Mouse (Mus musculus): ENCODE data around the gene Abhd5. TPM values are rescaled to one million over a fixed set of nuclear protein-coding genes. Genes with fewer than 3 reads are reported as not detected.
A peak's percentile ranks its signal among the peaks of the same experiment; 100 is the strongest.
"Not testable (repeated sequence)": the region's sequence is repeated elsewhere in the genome, so short reads cannot be mapped to it uniquely, and the experiment has no call there.

The Abhd5 gene
- polyA plus RNA-seq (2015; fragmentation: Nextera tagmentation; extraction: Ambion mirVana): 16.7 and 19.6 TPM in 2 replicates

DNA sequence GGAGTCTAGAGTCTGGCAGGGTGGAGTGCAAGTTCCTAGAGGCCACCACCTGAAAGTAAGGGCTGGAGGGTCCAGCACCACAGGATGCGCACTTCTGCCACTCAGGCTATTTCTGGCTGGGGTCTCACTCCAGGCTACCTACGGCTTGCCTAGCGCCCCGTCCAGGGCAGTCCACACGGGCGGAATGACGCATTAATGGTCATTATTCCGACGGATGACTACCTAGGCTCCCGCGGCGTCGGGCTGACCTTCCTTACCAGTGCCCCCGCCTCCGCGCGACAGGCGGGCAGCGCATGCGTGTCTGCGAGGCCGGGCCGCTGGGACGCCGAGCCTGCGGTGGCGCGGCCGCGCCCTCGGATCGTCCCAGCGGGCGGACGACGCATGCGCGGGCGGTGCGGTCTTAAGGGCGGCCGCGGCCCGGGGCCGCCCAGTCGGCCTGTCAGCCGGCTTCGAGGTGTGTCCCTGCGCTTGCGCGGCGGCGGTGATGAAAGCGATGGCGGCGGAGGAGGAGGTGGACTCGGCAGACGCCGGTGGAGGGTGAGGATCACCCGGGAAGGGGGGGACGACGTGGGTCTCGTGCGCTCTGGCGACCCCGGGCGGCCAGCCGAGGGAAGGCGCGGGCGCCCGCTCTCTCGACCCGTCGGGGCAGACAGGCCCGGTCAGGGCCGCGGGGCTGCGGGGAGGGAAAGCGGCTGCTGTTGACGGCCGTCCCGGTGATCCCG, at the start of gene Abhd5:
Gene Abhd5, plus strand, starts transcription at position 306 of the 722 bp plus-strand sequence.
- Histone ChIP-seq H3K4me1 (peaks cover 18% of the 10 kb centered on the region), H3K27ac (replicated peaks) (peak within 1 kb of the TSS; percentile 80), H3K4me2 (peak within 1 kb of the TSS; percentile 77), H3K9ac (peak within 1 kb of the TSS; percentile 94), H3K4me3 (peak within 1 kb of the TSS; percentile 83), H3K9me3 (no peaks in the 10 kb centered on the region), H3K36me3 (no peaks in the 10 kb centered on the region), H3K27me3 (replicated peaks) (no peaks in the 10 kb centered on the region)
- ATAC-seq (ENCODE audit: extremely low read depth, insufficient number of reproducible peaks, low FRiP score, low TSS enrichment): peak; percentile 94
- WGBS: under 1% methylated on average over 71 of the region's 84 CpGs

DNA sequence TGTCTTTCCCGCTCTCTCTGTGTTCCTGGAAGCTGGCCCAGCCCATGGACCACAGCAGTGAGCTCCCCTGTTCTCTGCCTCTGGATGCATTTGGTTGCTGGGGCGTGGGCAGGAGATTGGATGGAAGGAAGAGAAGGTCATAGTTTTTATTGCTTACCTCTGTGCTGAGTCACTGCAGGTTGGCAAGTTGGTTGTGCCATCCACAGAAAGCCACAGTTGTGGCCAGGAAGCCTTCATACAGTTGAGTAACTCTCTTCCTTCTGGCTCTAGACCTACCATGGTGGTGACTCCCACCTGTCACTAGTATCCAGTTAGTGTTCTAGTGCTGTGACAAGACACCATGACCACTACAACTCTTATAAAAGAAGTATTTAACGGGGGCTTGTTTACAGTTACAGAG, 46.1 kb upstream of the Abhd5 start:
- Histone ChIP-seq H3K27me3 (replicated peaks) (no peaks in the 10 kb centered on the region), H3K4me3 (no peak overlapping the region), H3K9me3 (no peaks in the 10 kb centered on the region), H3K4me1 (peaks cover 12% of the 10 kb centered on the region), H3K4me2 (no peak overlapping the region), H3K27ac (replicated peaks) (no peak overlapping the region), H3K9ac (no peak overlapping the region), H3K36me3 (no peaks in the 10 kb centered on the region)
- ATAC-seq (ENCODE audit: extremely low read depth, insufficient number of reproducible peaks, low FRiP score, low TSS enrichment): no peak
- WGBS: 77% methylated on average over 3 of the region's 3 CpGs

DNA sequence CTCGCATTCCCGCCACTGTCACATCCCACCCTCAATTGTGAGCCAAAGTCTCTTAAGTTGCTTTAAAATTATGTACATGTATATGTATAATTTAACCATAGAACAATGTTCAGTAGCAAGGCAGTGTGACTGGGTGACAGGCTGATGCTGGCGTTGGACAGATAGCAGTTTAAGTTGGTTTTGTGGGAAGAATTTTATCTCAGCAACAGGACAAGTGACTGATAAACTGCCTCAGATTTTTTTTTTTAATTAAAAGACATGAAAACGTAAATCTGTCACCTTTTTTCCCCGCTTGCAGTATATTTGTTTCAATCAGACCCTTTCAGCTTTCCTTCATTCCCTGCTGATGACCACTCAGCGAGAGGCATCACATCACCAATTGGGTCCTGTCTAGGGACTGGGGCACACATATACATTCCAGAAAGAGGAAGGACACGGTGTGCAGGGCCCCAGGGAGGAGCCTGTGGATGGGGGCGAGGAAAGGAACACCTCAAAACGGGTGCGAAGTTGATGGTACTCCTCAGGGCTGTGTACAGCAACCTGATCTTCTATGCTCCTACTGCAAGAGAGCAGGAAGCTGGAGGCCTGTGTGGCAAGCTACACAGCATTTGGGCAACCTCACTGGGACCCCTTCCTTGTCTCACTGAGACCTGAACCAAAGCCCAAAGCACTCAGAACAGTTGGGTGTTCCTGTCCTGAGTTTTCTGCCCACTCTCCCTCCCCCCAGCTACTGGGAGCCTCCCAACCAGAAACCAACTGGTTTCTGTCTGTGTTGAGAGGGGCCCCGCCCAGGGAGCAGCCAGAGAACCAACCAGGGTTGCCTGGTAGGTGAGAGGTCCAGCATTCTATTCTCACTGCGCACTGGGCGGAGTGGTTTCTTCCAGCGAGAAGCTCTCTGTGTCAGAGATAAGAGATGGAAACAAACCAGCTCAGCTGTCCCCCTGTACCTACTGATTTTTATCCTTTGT, 42.1 kb upstream of the Abhd5 start:
- peak overlapping the region; percentile 33 for H3K4me2 ChIP-seq
- no peak overlapping the region for H3K27ac ChIP-seq (replicated peaks)
- H3K4me1 ChIP-seq: peaks cover 17% of the 10 kb centered on the region
- ATAC-seq (ENCODE audit: extremely low read depth, insufficient number of reproducible peaks, low FRiP score, low TSS enrichment): no peak
- peak overlapping the region; percentile 45; the same call in 1 of the 2 replicates for H3K9ac ChIP-seq
- no peak overlapping the region for H3K4me3 ChIP-seq
- 46% methylated on average over 14 of the region's 14 CpGs for WGBS
- no peaks in the 10 kb centered on the region for H3K9me3 ChIP-seq
- no peaks in the 10 kb centered on the region for H3K36me3 ChIP-seq
- no peaks in the 10 kb centered on the region for H3K27me3 ChIP-seq (replicated peaks)

DNA sequence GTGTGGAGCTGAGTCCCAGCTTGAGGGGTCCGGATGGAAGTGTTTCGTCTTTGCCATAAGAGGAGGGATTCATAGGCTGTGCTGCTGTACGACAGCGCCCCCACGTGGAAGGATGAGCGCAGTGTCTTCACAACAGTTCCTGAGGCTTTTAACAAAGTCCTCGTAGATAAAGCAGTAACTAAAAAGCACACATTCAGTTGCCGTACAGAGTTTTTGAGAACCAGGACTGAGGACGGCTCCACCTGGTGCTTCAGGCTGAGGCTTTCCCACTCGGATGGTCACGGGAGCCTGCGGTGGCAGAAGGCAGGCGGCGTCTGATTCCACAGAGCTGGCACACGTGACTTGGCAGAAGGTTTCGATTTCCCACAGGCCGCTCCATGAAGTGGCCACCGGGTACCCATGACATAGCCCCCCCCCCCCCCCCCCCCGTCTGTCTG, 40.8 kb upstream of the Abhd5 start:
- Histone ChIP-seq H3K27me3 (replicated peaks) (no peaks in the 10 kb centered on the region), H3K4me1 (peaks cover 17% of the 10 kb centered on the region), H3K27ac (replicated peaks) (peak overlapping the region; percentile 69; the same call in 1 of the 2 replicates), H3K9me3 (no peaks in the 10 kb centered on the region), H3K9ac (peak overlapping the region; percentile 85), H3K36me3 (no peaks in the 10 kb centered on the region), H3K4me2 (peak overlapping the region; percentile 73), H3K4me3 (peak overlapping the region; percentile 65)
- no peak; the same call in 1 of the 2 replicates for ATAC-seq (ENCODE audit: extremely low read depth, insufficient number of reproducible peaks, low FRiP score, low TSS enrichment)
- WGBS: 6% methylated on average over 19 of the region's 19 CpGs

DNA sequence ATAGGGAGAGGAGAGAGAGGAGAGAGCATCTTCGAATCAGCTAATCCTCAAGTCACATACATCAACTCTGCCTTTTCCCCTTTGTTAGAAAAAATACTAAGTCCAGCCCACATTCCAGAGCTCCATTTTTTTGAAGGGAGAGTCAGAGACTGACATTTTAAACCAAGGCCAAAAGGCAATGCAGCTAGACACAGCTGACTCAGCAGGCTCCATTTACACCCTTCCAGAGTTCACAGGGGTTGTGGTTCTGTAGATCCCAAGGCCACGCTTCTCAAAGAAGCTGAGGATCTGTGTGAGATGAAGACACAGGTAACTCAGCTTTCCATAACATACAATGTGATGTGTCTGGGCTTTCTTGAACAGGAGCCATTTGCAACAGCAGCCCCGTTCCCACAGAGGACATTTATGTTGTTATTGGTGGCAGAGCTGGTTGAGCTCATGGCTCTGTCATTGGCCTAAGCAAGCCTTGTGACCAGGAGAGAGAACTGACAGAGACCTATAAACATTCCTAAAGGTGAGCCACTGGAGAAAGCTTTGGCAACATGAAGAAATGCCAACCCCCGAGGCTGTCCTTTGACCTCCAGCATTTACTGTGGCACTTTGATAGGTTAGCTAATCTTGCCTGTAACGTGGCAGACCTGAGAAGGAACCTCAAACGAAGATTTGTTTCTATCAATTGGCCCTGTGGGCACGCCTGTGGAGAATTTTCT, 40.2 kb upstream of the Abhd5 start:
- Histone ChIP-seq H3K4me1 (peaks cover 17% of the 10 kb centered on the region), H3K36me3 (no peaks in the 10 kb centered on the region), H3K27ac (replicated peaks) (peak overlapping the region; percentile 69; the same call in 1 of the 2 replicates), H3K27me3 (replicated peaks) (no peaks in the 10 kb centered on the region), H3K9me3 (no peaks in the 10 kb centered on the region), H3K4me2 (peak overlapping the region; percentile 73), H3K4me3 (peak overlapping the region; percentile 65), H3K9ac (peak overlapping the region; percentile 85)
- WGBS: 66% methylated on average over 7 of the region's 7 CpGs
- no peak for ATAC-seq (ENCODE audit: extremely low read depth, insufficient number of reproducible peaks, low FRiP score, low TSS enrichment)

DNA sequence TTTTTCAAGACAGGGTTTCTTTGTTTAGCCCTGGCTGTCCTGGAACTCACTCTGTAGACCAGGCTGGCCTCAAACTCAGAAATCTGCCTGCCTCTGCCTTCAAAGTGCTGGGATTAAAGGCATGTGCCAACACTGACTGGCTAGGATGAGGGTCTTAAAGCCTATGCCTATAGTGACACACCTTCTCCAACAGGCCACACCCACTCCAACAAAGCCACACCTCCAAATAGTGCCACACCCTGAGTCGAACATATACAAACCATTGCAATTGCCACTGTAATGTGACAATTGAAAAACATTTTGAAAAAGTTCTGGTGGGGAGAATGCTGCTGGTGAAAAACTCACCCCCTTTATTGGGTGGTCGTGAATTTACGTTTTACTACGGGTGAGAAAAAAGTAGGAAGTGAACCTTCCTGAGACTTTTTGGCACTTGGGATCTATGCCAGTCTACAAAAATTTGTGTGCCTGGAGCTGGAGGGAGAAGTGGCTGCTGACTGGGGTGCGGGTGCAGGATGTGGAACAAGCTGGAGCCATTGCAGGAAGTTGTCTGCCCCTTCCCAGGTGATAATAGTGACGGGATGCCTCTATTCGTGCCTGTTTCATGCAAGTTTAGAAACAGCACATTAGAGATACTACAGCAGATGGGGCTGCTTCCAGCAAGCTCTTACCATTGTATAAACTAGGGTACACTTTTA, 39.0 kb upstream of the Abhd5 start:
- H3K27ac ChIP-seq (replicated peaks): no peak overlapping the region
- no peak overlapping the region for H3K9ac ChIP-seq
- no peak for ATAC-seq (ENCODE audit: extremely low read depth, insufficient number of reproducible peaks, low FRiP score, low TSS enrichment)
- peaks cover 17% of the 10 kb centered on the region for H3K4me1 ChIP-seq
- no peak overlapping the region for H3K4me2 ChIP-seq
- H3K36me3 ChIP-seq: no peaks in the 10 kb centered on the region
- no peaks in the 10 kb centered on the region for H3K9me3 ChIP-seq
- no peak overlapping the region for H3K4me3 ChIP-seq
- H3K27me3 ChIP-seq (replicated peaks): no peaks in the 10 kb centered on the region
- 76% methylated on average over 7 of the region's 7 CpGs for WGBS

DNA sequence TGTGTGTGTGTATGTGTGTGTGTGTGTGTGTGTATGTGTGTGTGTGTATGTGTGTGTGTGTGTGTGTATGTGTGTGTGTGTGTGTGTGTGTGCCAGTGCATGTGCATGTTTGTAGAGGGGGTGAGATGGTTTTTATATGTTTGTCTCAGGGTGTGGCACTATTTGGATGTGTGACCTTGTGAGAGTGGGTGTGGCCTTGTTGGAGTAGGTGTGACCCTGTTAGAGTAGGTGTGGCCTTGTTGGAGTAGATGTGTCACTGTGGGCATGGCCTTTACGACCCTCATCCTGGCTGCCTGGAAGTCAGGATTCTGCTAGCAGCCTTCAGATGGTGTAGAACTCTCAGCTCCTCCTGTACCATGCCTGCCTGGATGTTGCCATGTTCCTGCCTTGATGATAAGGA, 38.3 kb upstream of the Abhd5 start:
- H3K4me3 ChIP-seq; H3K4me2 ChIP-seq; ATAC-seq (ENCODE audit: extremely low read depth, insufficient number of reproducible peaks, low FRiP score, low TSS enrichment); H3K36me3 ChIP-seq; H3K9ac ChIP-seq; H3K9me3 ChIP-seq; H3K27ac ChIP-seq (replicated peaks); H3K27me3 ChIP-seq (replicated peaks): not testable (repeated sequence)
- peaks cover 17% of the 10 kb centered on the region for H3K4me1 ChIP-seq
- 45% methylated on average over 1 of the region's 1 CpGs for WGBS

DNA sequence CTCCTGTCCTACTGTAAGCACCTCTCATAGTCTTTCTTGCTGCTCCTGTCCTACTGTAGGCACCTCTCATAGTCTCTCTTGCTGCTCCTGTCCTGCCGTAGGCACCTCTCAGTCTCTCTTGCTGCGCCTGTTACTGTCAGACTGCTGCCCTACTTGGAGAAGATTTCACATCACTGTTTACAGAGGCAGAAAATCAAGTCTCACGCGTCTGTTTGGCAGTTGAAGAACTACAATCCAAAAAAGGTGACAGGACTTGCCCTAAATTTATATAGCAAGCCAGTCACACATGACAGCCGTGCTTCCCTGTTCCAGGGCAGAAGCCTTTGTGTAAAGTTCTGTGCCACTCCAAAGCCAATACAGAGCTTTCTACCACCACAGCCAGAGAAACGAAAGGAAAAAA, 37.0 kb upstream of the Abhd5 start:
- Histone ChIP-seq H3K9ac (no peak overlapping the region), H3K36me3 (no peaks in the 10 kb centered on the region), H3K4me2 (no peak overlapping the region), H3K9me3 (no peaks in the 10 kb centered on the region), H3K4me3 (no peak overlapping the region), H3K27me3 (replicated peaks) (no peaks in the 10 kb centered on the region), H3K27ac (replicated peaks) (no peak overlapping the region), H3K4me1 (peaks cover 15% of the 10 kb centered on the region)
- WGBS: 76% methylated on average over 6 of the region's 6 CpGs
- no peak for ATAC-seq (ENCODE audit: extremely low read depth, insufficient number of reproducible peaks, low FRiP score, low TSS enrichment)

DNA sequence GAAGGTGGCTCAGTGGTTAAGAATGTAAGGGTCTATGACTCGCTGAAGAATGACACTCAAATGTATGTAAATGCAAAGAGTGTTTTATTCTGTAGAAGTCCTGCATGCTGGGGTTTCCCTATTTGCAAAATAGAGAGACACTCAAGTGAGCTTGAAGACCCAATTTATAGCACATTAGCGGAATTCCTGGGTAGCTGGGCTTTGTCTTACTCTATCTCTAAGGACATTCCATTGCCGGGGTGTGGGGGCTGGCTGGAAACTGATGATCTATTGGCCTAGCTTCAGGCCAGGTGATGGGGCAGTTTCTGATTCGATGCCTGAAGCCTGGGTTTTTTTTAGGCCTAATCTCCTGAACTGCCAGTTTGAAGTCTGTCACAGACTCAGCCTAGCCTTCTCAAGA, 36.5 kb upstream of the Abhd5 start:
- no peak for ATAC-seq (ENCODE audit: extremely low read depth, insufficient number of reproducible peaks, low FRiP score, low TSS enrichment)
- 42% methylated on average over 4 of the region's 4 CpGs for WGBS
- no peak overlapping the region for H3K4me3 ChIP-seq
- H3K9me3 ChIP-seq: no peaks in the 10 kb centered on the region
- H3K36me3 ChIP-seq: no peaks in the 10 kb centered on the region
- no peaks in the 10 kb centered on the region for H3K27me3 ChIP-seq (replicated peaks)
- H3K27ac ChIP-seq (replicated peaks): no peak overlapping the region
- H3K4me1 ChIP-seq: peaks cover 9% of the 10 kb centered on the region
- H3K4me2 ChIP-seq: no peak overlapping the region
- H3K9ac ChIP-seq: no peak overlapping the region

DNA sequence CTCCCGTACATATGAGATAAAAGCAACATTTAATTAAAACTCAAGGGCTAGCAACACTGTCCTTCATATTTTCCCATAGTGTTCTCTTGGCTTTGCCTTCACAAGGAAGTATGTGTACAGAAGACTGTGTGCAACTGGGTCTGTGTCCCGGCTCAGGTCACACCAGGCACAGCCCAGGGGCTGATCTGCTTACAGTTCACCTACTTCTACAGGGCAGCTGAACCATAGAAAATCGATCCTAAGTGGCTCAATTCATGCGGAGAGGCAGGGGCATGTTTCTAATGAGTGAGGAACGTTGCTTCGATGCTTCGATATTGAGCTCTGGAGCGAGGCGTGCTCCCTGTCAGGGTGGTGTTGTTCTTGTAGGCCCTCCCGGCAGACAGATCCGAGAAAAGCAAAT, 35.9 kb upstream of the Abhd5 start:
- Histone ChIP-seq H3K4me3 (no peak overlapping the region), H3K9ac (no peak overlapping the region), H3K27me3 (replicated peaks) (no peaks in the 10 kb centered on the region), H3K36me3 (no peaks in the 10 kb centered on the region), H3K4me2 (no peak overlapping the region), H3K9me3 (0 out of 2 replicates have a peak, but pooled peaks cover 2% of the 10 kb centered on the region), H3K27ac (replicated peaks) (no peak overlapping the region), H3K4me1 (0 out of 2 replicates have a peak, but pooled peaks cover 4% of the 10 kb centered on the region)
- no peak for ATAC-seq (ENCODE audit: extremely low read depth, insufficient number of reproducible peaks, low FRiP score, low TSS enrichment)
- WGBS: 78% methylated on average over 11 of the region's 11 CpGs
